Mouse (Mus musculus): ENCODE data around the gene Olfr521.
A peak's percentile ranks its signal among the peaks of the same experiment; 100 is the strongest.
"Not testable (repeated sequence)": the region's sequence is repeated elsewhere in the genome, so short reads cannot be mapped to it uniquely, and the experiment has no call there.

Olfr521 gene

DNA sequence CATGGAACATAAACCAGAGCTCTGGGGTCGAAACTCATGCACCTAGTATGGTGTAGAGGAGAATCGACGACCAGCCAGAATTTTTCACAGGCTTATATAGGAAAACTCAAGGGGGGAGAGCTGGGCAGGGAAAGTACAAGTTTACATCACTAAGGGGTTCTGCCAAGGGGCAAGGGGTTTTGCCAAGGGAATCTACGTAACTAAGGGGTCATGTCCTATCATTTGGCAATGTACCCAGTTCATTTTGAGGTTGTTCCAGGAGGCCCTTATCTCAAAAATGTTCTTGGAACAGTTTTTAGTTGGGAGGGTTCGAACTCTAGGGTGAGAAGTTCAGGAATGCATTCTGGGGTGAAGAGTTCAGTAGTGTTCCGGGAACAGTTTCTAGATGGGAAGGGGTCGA lies 43.7 kb downstream of the Olfr521 start:
- not testable (repeated sequence) for DNase-seq (ENCODE audit: low spot score in 2 of 2)

DNA sequence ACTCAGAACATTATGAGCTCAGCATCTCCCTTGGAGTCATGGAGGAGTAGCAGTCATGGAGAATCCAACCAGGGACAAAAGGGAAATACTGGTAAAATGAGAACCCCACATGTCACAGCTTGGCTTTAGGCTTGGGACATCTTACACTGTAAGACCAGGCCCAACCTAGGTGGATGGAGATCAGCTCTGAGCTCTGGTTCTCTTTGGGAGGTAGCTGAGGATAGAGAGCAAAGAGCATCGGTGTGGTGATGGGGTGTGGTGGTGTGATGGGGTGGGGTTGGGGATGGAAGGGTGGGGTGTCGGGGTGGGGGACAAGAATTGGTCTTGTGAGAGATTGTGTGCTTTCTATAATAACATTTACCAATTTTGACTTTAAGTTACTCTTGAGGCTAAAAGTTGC lies 47.5 kb downstream of the Olfr521 start:
- DNase-seq (ENCODE audit: low spot score in 2 of 2): no peak

DNA sequence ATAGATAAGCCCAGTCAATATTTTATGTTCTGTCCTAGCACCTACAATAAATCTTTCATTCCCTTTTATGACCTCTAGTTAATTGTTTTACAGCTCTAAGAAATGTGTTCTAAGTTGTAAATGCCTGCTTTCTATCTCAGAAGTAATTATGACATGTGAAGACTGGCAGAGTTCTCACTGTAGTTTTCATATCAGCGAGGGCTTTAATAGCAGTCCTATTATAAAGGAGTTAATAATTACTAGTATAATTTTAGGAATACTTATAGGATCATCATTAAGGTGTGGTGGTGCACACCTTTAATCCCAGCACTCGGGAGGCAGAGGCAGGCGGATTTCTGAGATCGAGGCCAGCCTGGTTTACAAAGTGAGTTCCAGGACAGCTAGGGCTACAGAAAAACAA lies 48.4 kb downstream of the Olfr521 start:
- DNase-seq (ENCODE audit: low spot score in 2 of 2): no peak

DNA sequence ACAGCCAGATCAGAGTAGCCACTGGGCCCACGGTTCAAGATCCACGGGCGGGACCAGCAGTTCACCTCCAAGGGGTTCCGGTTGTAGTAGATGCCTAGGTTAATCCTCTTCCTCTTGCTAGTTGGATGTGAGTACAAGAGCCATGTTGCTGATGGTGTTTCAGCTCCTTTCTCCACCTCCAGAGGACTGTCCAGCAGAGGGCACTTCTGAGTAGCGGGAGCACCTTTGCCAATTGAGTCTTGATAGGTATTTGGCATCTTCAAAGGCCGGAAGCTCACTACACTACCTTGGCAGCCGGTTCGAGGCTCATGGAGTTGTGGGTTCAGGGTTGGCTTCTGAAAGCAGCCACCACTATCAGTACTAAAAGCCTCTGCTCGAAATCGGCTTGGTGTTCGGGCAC lies 50.1 kb downstream of the Olfr521 start:
- peak in 1 of 2 experiments; percentile 40 for DNase-seq (ENCODE audit: low spot score in 2 of 2)

DNA sequence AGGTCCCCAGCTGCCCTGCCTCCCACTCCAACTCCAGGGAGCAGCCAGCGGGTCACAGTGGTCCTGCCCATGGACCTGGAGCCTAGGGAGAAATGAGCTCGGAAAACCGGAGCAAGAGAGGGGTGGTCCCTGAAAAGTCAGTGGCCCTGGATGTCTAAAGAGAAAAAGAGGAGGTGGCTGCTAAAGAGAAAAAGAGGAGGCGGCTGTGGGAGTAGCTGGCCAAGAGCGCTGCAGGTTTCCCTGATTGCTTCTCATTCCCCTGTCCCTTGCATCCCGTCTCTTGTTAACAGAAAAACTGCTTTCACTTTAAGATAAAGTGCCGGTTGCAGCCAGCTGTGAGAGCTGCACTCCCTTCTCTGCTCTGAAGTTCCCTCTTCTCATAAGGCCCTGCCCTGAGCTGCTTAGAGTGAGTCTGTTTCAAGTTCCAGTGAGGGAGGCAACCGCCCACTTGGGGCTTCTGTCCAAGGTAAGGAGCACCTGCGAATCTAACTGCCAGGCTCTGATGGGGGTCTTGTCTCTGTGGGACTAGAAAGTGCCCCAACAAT lies 54.9 kb downstream of the Olfr521 start:
- DNase-seq (ENCODE audit: low spot score in 2 of 2): not testable (repeated sequence)

Data from urinary bladder, adult 18-20 months (tissue).